Mouse (Mus musculus) heart, embryonic 10.5 days (tissue): ENCODE results near the gene Grik5. TPM values are rescaled to one million over a fixed set of nuclear protein-coding genes. Genes with fewer than 3 reads are reported as not detected.

Experiments used
- DNase-seq: peaks from one replicate; pipeline ENCODE4 v3.0.0-alpha.2; 2017; ENCODE audit warnings: low spot score
- H3K27ac ChIP-seq: fragments of 300-500 bp; sonication (generic); 2 replicates; pipeline ENCODE4 v1.5.1; 2016; ENCODE audit warnings: mild to moderate bottlenecking
- H3K27me3 ChIP-seq: fragments of 300-500 bp; sonication (generic); 2 replicates; pipeline ENCODE4 v1.6.1; 2016; ENCODE audit warnings: mild to moderate bottlenecking; ENCODE audit not compliant: poor library complexity, insufficient read depth, severe bottlenecking
- H3K36me3 ChIP-seq: fragments of 300-500 bp; sonication (generic); 2 replicates; pipeline ENCODE4 v1.6.1; 2016; ENCODE audit warnings: mild to moderate bottlenecking, moderate library complexity
- H3K4me1 ChIP-seq: fragments of 300-500 bp; sonication (generic); 2 replicates; pipeline ENCODE4 v1.6.1; 2016; ENCODE audit warnings: mild to moderate bottlenecking
- H3K4me3 ChIP-seq: fragments of 300-500 bp; sonication (generic); 2 replicates; pipeline ENCODE4 v1.5.1; 2016; ENCODE audit warnings: mild to moderate bottlenecking, moderate library complexity
- H3K9me3 ChIP-seq: fragments of 300-500 bp; sonication (generic); 2 replicates; pipeline ENCODE4 v1.6.1; 2016; ENCODE audit warnings: mild to moderate bottlenecking, moderate library complexity
- WGBS: fragments of 180-500 bp; shearing (Covaris S2); methylation state at CpG from one replicate; pipeline ENCODE4 v1.1.7; 2016; 5-methylcytosine and 5-hydroxymethylcytosine counted together
- polyA plus RNA-seq: library from polyadenylated mRNA; unstranded; fragments of >200 nt; fragmentation: Nextera tagmentation; extraction: Ambion mirVana; gene quantifications from 2 replicates; pipeline ENCODE4 v1.2.1, GENCODE M21; 2016

Gene Grik5
- polyA plus RNA-seq, 1 experiment from 2014 or later, result 6.6 TPM

DNA sequence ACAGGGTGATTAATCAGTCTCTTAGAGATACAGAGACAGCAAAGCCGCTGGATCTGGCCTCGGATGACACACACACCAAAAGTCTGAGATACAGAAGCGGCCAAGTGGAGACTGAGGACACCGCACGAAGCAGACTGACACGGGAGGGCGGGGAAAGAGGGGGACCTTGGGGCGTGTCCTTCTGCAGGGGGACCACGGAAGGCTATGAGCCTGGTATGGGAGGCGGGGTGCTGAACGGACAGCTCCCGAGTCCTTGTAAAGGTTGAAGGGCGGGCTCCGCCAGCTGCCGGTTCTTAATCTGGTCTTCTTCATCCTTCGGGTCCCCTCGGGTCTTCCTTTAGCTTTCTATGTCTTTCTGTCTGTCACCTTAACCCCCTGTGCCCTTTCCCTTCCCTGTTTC lies 63.5 kb downstream of the Grik5 start:
- Histone ChIP-seq H3K27me3 (peaks cover 100% of the 10 kb centered on the region), H3K27ac (no peak overlapping the region), H3K36me3 (peaks cover 19% of the 10 kb centered on the region), H3K4me3 (no peak overlapping the region; the same call in 1 of the 2 replicates), H3K4me1 (peaks cover 41% of the 10 kb centered on the region), H3K9me3 (no peaks in the 10 kb centered on the region)
- WGBS, result under 1% methylated on average over 17 of the region's 17 CpGs
- DNase-seq, result peak; percentile 86

DNA sequence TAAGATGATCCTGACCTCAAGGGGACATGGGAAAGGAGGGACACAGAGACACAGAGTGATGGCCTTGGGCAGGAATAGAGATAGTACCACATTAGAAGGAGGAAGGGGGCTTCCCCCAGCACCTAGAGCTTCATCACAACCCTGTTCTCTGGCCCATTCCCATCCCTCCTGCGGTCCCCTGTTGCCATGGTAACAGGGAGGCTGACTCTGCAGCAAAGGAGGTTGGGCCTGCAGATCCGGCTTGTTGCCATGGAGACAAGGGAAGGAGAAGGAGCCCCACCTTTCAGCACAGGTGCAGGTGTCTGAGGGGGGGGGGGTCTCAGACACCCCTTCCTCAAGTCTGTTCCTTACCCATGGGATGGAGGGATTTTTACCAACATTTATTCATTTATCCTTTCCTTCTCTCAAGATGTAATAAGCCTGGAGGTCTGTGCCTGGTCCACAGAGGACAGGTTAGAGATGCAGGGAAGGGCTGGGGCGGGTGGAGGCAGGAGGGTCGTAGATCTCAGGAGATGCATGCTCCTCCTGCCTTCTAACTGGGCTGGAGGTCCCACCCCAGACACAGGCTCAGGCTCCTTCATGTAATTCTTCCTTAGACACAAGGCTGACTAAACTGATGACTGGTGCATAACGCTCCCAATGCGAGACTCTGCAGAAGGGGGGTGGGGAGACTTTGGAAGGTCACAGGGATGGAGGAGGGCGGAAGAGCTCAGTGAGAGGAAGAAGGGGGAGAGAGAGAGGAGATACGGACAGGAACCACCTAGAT lies 64.4 kb downstream of the Grik5 start:
- Histone ChIP-seq H3K9me3 (no peaks in the 10 kb centered on the region), H3K4me3 (no peak overlapping the region), H3K27ac (no peak overlapping the region), H3K4me1 (peaks cover 48% of the 10 kb centered on the region), H3K36me3 (peaks cover 10% of the 10 kb centered on the region), H3K27me3 (peaks cover 100% of the 10 kb centered on the region)
- no peak for DNase-seq
- WGBS, result 24% methylated on average over 8 of the region's 8 CpGs

DNA sequence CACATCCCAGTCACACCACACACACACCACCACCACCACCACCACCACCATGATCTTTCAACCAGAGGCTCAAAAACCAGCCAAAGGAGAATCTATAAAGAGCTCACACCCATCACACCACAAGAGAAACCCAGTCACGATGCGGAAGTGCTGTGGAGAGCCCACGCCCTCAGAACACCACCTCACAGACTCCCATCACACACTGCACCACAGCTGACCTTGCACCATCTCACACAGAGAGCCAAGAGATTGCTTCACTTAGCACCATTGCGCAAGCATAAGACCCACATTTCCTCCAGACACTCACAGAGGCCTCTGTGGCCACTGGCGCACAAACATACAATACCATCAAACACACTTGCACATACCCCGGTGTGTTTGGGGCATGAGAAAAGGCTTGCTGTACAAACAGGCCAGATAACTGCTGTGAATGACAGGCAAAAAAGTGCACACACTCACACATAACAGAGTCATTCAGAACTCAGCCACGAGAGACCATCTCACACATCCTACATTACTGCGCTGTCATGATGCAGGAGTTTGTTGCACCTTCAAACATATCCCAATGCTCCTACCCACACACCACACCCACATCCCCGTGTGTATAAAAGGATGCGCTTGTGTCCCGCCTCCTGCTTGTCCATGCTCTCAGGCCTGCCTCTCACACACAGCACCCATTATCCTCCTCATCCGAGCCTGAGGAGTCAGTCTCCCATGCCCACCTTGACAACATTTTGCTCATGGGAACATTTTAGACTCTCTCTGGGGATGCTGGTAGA lies 65.4 kb downstream of the Grik5 start:
- peaks cover 92% of the 10 kb centered on the region for H3K27me3 ChIP-seq
- DNase-seq, result no peak
- H3K36me3 ChIP-seq, result peaks cover 5% of the 10 kb centered on the region; the same call in 1 of the 2 replicates
- no peak overlapping the region for H3K27ac ChIP-seq
- no peaks in the 10 kb centered on the region for H3K9me3 ChIP-seq
- H3K4me1 ChIP-seq, result peaks cover 48% of the 10 kb centered on the region
- 75% methylated on average over 12 of the region's 12 CpGs for WGBS
- H3K4me3 ChIP-seq, result no peak overlapping the region

DNA sequence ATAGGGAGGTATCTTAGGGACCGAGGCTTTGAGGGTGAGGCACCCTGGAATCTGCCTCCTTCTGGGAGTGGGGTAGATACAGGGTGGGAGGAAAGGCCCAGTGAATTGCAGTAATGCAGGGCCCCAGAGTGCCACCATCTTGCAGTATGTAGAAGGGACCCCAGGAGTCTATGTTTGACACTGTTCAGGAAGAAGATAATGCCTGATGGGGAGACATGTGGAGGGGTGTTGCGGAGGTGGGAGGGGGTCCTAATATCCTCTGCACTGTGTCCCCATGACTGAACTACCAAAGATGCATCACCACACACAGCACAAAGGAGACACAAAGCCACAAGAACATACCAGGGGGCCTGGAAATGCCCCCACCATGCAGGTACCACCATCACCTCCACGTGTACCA lies 66.0 kb downstream of the Grik5 start:
- H3K4me3 ChIP-seq, result peak overlapping the region; percentile 56
- no peaks in the 10 kb centered on the region for H3K36me3 ChIP-seq
- peaks cover 86% of the 10 kb centered on the region for H3K27me3 ChIP-seq
- H3K27ac ChIP-seq, result no peak overlapping the region
- 72% methylated on average over 3 of the region's 3 CpGs for WGBS
- no peak for DNase-seq
- peaks cover 48% of the 10 kb centered on the region for H3K4me1 ChIP-seq
- H3K9me3 ChIP-seq, result no peaks in the 10 kb centered on the region

DNA sequence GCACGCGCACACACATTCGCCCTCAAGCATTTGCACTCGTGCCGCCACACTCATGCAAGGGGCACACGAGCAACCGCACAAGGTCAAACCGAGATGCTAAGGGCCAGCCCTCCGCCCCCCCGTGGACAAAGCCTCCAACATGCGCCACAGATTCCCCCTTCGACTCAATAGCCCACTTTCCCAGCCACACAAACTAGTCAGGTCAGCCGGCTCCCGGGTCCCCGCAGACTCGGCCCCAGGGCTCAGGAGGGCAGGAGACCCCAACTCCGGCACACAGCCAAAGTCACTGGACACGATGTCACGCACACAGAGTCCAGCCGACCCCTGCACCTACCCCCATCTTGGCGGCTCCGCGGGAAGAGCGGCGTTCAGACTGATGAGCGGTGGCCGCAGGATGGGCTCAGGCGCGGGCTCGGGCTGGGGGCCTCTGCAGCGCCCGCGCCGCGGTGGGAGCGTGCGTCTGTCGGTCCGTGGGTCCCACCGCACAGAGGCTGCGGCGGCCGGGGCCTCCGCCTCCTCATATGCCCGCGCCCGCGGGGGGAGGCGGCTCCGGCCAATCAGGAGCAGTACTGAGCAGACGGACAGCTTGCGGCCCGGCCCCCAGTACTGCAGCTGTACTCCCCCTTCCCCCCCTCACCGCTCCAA lies 66.6 kb downstream of the Grik5 start, which contains the start of gene Atp1a3:
Gene Atp1a3 (minus strand): TSS at position 538 of the 645 bp plus-strand sequence.
- no peaks in the 10 kb centered on the region for H3K36me3 ChIP-seq
- peaks cover 80% of the 10 kb centered on the region for H3K27me3 ChIP-seq
- 1% methylated on average over 54 of the region's 54 CpGs for WGBS
- H3K4me1 ChIP-seq, result peaks cover 44% of the 10 kb centered on the region
- no peak within 1 kb of the TSS for H3K27ac ChIP-seq
- DNase-seq, result no peak
- no peaks in the 10 kb centered on the region for H3K9me3 ChIP-seq
- peak within 1 kb of the TSS; percentile 56 for H3K4me3 ChIP-seq

DNA sequence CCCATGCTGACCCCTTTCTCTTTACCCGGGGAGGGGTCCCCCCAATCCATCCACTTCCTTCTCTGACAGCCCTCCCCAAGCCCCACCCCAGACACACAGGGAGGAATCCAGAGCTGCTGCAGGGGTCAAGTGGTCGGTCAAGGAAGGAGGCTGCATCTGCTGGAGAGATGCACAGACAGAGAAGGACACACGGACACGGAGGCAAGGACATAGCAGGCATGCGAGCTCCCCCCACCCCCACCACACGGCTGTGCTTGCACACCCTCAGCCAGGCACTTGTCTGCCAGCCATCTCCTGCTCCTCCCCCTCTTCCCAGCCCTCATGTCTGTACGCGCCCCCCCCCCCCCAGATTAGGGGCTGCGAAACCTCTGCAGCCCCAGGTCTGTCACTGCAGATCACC lies 67.3 kb downstream of the Grik5 start:
- H3K4me3 ChIP-seq, result peak overlapping the region; percentile 56; the same call in 1 of the 2 replicates

DNA sequence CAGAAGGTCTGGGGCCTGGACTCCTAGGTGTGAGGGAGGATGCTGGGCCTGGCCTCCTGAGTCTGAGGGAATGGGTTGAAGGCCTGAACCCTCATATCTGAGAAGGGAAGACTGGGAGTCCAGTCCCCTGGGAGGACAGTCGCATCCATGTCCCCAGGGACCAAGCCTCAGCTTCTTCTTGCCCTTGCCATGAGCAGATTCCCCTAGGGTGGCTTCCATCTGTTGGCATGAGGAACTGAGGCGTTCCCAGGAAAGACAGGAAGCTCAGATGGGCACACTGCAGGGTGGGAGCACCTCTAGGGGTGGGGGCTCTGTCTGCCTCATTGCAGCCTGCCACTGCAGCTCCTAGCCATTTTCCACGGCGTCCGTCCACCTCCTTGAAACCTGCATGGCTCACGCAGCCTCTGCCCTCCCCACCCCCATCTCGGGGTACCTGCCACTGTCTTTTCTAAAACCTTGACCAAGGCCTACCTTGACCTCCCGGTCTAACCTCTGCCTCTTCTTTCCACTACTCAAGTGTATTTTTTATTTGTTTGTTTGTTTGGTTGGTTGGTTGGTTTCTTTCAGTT lies 68.2 kb downstream of the Grik5 start:
- H3K36me3 ChIP-seq, result no peaks in the 10 kb centered on the region
- DNase-seq, result no peak
- H3K27me3 ChIP-seq, result peaks cover 63% of the 10 kb centered on the region
- H3K9me3 ChIP-seq, result no peaks in the 10 kb centered on the region
- peaks cover 28% of the 10 kb centered on the region for H3K4me1 ChIP-seq
- H3K4me3 ChIP-seq, result no peak overlapping the region
- no peak overlapping the region for H3K27ac ChIP-seq
- 76% methylated on average over 8 of the region's 8 CpGs for WGBS

More for the DNA sequence above, 67.3 kb downstream of the Grik5 start:
- Histone ChIP-seq H3K4me1 (peaks cover 37% of the 10 kb centered on the region), H3K27ac (no peak overlapping the region), H3K36me3 (no peaks in the 10 kb centered on the region), H3K9me3 (no peaks in the 10 kb centered on the region), H3K27me3 (peaks cover 72% of the 10 kb centered on the region)
- DNase-seq, result no peak
- WGBS, result 32% methylated on average over 8 of the region's 9 CpGs

DNA sequence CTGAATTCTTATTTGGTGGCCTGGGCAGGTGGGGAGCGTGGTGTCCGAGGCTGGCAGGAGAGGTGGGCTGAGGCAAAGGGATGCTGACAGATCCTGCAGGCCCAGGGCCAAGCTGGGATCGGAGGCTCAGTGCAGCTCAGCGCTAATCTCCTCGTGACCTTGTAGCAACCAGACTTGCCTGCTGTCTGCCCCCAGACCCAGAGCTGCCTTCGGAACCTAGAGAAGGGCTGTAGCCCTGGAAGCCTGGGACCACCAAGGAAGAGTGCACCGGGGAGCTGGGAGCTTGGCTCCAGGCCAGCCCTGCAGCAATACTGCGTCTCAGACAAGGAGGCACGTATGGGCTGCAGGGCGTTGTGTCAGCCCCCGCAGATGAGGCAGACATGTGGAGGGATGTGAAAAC lies 68.9 kb downstream of the Grik5 start:
- Histone ChIP-seq H3K4me1 (peaks cover 23% of the 10 kb centered on the region), H3K27me3 (peaks cover 57% of the 10 kb centered on the region), H3K4me3 (no peak overlapping the region), H3K27ac (no peak overlapping the region), H3K9me3 (no peaks in the 10 kb centered on the region), H3K36me3 (no peaks in the 10 kb centered on the region)
- 53% methylated on average over 11 of the region's 11 CpGs for WGBS
- no peak for DNase-seq

DNA sequence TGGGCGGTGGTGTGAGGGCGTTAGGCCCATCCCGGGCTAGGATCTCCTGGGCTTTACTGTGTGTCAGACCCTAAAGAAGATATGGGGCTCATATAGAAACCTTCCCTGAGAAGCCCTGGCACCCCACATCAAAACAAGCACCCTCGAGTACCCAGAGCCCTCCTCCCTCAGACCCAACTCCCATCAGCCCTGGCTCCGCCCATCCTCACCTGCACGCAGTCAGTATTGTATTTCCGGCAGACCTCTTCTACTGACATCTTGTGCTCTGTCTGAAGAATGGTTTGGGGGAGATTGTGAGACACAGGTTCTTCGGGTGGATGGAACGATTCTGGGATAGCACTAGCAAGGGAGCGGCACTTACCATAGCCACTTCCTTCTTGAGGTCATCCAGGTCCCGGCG lies 71.4 kb downstream of the Grik5 start:
- WGBS, result 60% methylated on average over 12 of the region's 12 CpGs
- DNase-seq, result no peak
- Histone ChIP-seq H3K4me3 (no peak overlapping the region), H3K9me3 (no peaks in the 10 kb centered on the region), H3K4me1 (peaks cover 18% of the 10 kb centered on the region), H3K27ac (no peak overlapping the region), H3K36me3 (no peaks in the 10 kb centered on the region), H3K27me3 (peaks cover 42% of the 10 kb centered on the region)

DNA sequence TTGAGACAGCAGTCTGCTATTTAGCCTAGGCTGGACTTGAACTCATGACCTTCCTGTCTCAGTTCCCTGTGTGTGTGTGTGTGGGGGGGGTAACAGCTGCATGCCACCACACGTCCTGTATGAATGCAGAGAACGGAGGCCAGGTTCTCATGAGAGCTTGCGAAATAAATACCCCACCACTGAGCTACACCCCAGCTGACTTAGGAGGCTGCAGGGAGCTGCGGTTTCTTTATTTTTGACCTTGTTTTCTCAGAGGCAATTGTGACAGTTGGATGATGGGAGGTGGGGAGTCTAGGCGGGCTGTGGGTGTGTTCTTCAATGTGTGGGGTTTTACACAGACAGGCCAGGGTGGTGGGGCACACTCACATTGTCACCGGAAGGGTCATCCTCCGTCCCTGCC lies 71.9 kb downstream of the Grik5 start:
- DNase-seq, result no peak
- Histone ChIP-seq H3K27ac (no peak overlapping the region), H3K4me1 (peaks cover 13% of the 10 kb centered on the region), H3K36me3 (no peaks in the 10 kb centered on the region), H3K27me3 (peaks cover 37% of the 10 kb centered on the region), H3K9me3 (no peaks in the 10 kb centered on the region), H3K4me3 (no peak overlapping the region)
- 79% methylated on average over 7 of the region's 7 CpGs for WGBS

DNA sequence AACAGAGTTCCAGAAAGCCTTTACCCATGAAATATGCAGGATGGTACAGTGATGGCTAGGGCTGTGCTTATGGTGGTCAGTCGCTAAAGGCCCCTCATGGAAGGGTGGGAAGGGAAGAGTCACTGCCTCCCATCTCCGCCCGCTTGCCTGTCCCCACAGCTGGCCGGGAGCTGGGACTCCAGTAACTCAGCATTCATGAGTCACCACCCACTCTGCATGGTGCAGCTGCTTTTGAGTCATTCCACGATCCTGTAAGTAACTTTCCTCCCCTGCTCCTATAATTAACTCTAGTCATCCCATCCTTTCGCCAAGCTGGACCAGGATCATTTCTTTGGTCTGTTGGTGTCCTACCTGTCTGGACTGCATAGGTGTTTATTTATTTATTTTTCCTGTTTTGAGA lies 79.1 kb downstream of the Grik5 start:
- 71% methylated on average over 6 of the region's 6 CpGs for WGBS
- peaks cover 17% of the 10 kb centered on the region for H3K27me3 ChIP-seq
- H3K27ac ChIP-seq, result no peak overlapping the region
- no peaks in the 10 kb centered on the region for H3K4me1 ChIP-seq
- H3K36me3 ChIP-seq, result no peaks in the 10 kb centered on the region
- no peak for DNase-seq
- H3K9me3 ChIP-seq, result no peaks in the 10 kb centered on the region
- H3K4me3 ChIP-seq, result no peak overlapping the region

DNA sequence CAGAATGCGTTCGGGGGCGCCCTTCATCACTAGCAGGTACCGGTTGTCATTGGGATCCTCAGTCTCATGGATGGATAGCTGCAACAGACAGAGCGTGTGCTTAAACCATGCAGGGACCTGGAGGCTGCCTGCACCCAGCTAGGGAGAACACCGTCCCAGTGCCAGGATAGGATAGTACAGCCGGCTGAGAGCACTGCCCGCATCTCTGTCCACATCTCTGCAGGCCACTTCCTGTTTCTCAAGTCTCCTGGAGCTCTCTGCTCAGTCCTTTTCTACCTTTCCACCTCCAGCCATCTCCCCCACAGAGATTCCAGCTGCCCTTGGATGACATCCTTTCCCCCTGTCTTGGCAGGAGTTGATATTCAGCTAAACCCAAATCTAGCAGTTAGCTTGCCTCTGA lies 81.7 kb downstream of the Grik5 start:
- H3K4me1 ChIP-seq, result no peaks in the 10 kb centered on the region
- H3K27me3 ChIP-seq, result peaks cover 6% of the 10 kb centered on the region
- no peaks in the 10 kb centered on the region for H3K9me3 ChIP-seq
- H3K36me3 ChIP-seq, result no peaks in the 10 kb centered on the region
- DNase-seq, result no peak
- H3K4me3 ChIP-seq, result no peak overlapping the region
- WGBS, result 79% methylated on average over 8 of the region's 8 CpGs
- no peak overlapping the region for H3K27ac ChIP-seq
